Mouse (Mus musculus) small intestine, adult 2 months (tissue): Measurements from ENCODE around the gene Trim6.

Experiments used
- CTCF ChIP-seq: fragments of 200-500 bp; IDR thresholded peaks from 2 replicates; pipeline ENCODE4 v1.5.1; 2012; ENCODE audit warnings: low read depth, mild to moderate bottlenecking, control low read depth, inconsistent platforms, low read length, moderate library complexity, mixed read lengths; ENCODE audit not compliant: insufficient replicate concordance, insufficient read length; ENCODE audit errors: extremely low read depth
- POLR2A ChIP-seq: fragments of 200-500 bp; IDR thresholded peaks from 2 replicates; pipeline ENCODE4 v1.6.1; 2012; ENCODE audit warnings: low read depth, mild to moderate bottlenecking, control low read depth, inconsistent platforms, low read length, moderate library complexity

GRCm38 (mm10) chr7:104243616-104244015, 25.0 kb downstream of the Trim6 start:
- TF ChIP-seq CTCF (no peak), POLR2A (no peak)
